In the genomic region with DNA sequence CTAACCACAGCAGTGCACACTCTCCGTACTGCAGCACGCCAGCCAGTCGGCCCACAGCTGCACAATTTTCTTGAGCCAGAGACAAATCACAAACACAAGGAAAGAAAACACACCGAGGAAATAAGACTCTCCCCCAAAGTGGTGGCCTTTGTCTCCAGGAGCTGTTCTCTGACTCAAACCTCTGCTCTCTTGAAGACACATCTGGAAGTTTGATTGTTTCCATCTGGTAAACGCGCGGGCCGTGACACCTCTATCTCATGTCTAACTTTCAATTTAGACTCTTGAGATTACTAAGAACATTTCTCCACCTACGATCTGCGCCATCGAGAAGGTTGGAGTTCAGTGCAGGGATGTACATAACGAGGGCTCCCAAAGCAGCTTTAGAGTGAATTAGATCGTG, we compare ENCODE assay signal across 21 mouse cellular contexts. TPM values are rescaled to one million over a fixed set of nuclear protein-coding genes. Genes with fewer than 3 reads are reported as not detected.
DNase-seq lines count a peak whose midpoint lies in the region; ATAC-seq and TF ChIP-seq lines count a peak whose summit lies in the region.
"Had no signal": no experiment of that assay in that cellular context is flagged by ENCODE, and none has a peak within 500 bp of the region (broad histone marks: within the 10 kb centered on the region; RNA-seq: fewer than 3 reads in every experiment).

No protein-coding gene starts in this region.

- WGBS in heart, embryonic 10.5 days, result 74% methylated on average over 13 of the region's 13 CpGs
- WGBS in heart, adult 2 months, result 65% methylated on average over 13 of the region's 13 CpGs
- 33% methylated on average over 13 of the region's 13 CpGs for WGBS in embryonic facial prominence, embryonic 11.5 days
- 44% methylated on average over 13 of the region's 13 CpGs for WGBS in limb, embryonic 11.5 days
- WGBS in liver, postnatal 0 days (ENCODE audit: insufficient replicate concordance), result 82% methylated on average over 13 of the region's 13 CpGs

- TF ChIP-seq CTCF in heart, adult 2 months (IDR thresholded peaks at IDR 0.05), result no peak
- no peak for TF ChIP-seq CTCF in liver, postnatal 0 days (IDR thresholded peaks at IDR 0.05; ENCODE audit: low read depth)

- H3K4me2 ChIP-seq in embryonic facial prominence, embryonic 11.5 days (ENCODE audit: low read depth, low read length), result no peak overlapping the region
- H3K4me2 ChIP-seq in limb, embryonic 11.5 days (ENCODE audit: low read depth, severe bottlenecking), result no peak overlapping the region
- peak overlapping the region; percentile 50; the same call in 1 of the 2 replicates for H3K4me2 ChIP-seq in liver, postnatal 0 days (ENCODE audit: low read depth, low read length)
- H3K4me2 ChIP-seq: hindbrain, embryonic 12.5 days; intestine, embryonic 15.5 days; limb, embryonic 15.5 days; midbrain, embryonic 11.5 days had no signal

- H3K79me2 ChIP-seq in heart, adult 2 months (replicated peaks; ENCODE audit: control insufficient read depth, insufficient read depth, low read length), result no peaks in the 10 kb centered on the region

- intact Hi-C loops in heart, adult 2 months (cut with DNase I), result loop anchor here (5.0 kb wide), 1 partner anchor 41 kb away; no protein-coding TSS in a partner anchor

- no peaks in the 10 kb centered on the region for H3K9me3 ChIP-seq in heart, embryonic 10.5 days
- H3K9me3 ChIP-seq in embryonic facial prominence, embryonic 11.5 days (replicated peaks; ENCODE audit: control insufficient read depth, low read length), result no peaks in the 10 kb centered on the region
- H3K9me3 ChIP-seq in limb, embryonic 11.5 days (ENCODE audit: control insufficient read depth, low read length), result no peaks in the 10 kb centered on the region
- H3K9me3 ChIP-seq in liver, postnatal 0 days (ENCODE audit: low read length), result no peaks in the 10 kb centered on the region
- H3K9me3 ChIP-seq: hindbrain, embryonic 12.5 days; intestine, embryonic 15.5 days; limb, embryonic 15.5 days had no signal

- peak overlapping the region; percentile 63; the same call in 1 of the 2 replicates for H3K27ac ChIP-seq in heart, embryonic 10.5 days
- H3K27ac ChIP-seq in heart, adult 2 months, result no peak overlapping the region
- H3K27ac ChIP-seq in embryonic facial prominence, embryonic 11.5 days (replicated peaks; ENCODE audit: low read depth, low read length), result no peak overlapping the region
- no peak overlapping the region for H3K27ac ChIP-seq in limb, embryonic 11.5 days (replicated peaks; ENCODE audit: low read depth, low read length)
- H3K27ac ChIP-seq in liver, postnatal 0 days (ENCODE audit: low read depth), result no peak overlapping the region; the same call in 1 of the 2 replicates
- H3K27ac ChIP-seq: hindbrain, embryonic 12.5 days; intestine, embryonic 15.5 days; limb, embryonic 15.5 days had no signal

- no peaks in the 10 kb centered on the region for H3K36me3 ChIP-seq in heart, embryonic 10.5 days
- no peaks in the 10 kb centered on the region for H3K36me3 ChIP-seq in heart, adult 2 months (ENCODE audit: control insufficient read depth, insufficient read depth, low read length)
- no peaks in the 10 kb centered on the region for H3K36me3 ChIP-seq in embryonic facial prominence, embryonic 11.5 days (replicated peaks; ENCODE audit: control insufficient read depth, insufficient read depth, low read depth, low read length)
- no peaks in the 10 kb centered on the region for H3K36me3 ChIP-seq in limb, embryonic 11.5 days (ENCODE audit: control insufficient read depth, insufficient read depth, low read length)
- no peaks in the 10 kb centered on the region for H3K36me3 ChIP-seq in liver, postnatal 0 days (replicated peaks; ENCODE audit: insufficient read depth, low read length)
- H3K36me3 ChIP-seq: hindbrain, embryonic 12.5 days; intestine, embryonic 15.5 days; limb, embryonic 15.5 days had no signal

- H3K4me1 ChIP-seq in heart, embryonic 10.5 days, result peaks cover 12% of the 10 kb centered on the region
- H3K4me1 ChIP-seq in heart, adult 2 months (ENCODE audit: control insufficient read depth, insufficient read depth, low read length), result no peaks in the 10 kb centered on the region
- no peaks in the 10 kb centered on the region for H3K4me1 ChIP-seq in embryonic facial prominence, embryonic 11.5 days (ENCODE audit: control insufficient read depth, insufficient read depth, low read length)
- peaks cover 15% of the 10 kb centered on the region for H3K4me1 ChIP-seq in limb, embryonic 11.5 days (ENCODE audit: control insufficient read depth, insufficient read depth, low read length)
- peaks cover 25% of the 10 kb centered on the region for H3K4me1 ChIP-seq in liver, postnatal 0 days (ENCODE audit: insufficient read depth)

- no peak overlapping the region for H3K9ac ChIP-seq in heart, adult 2 months (ENCODE audit: low read depth, low read length)
- no peak overlapping the region for H3K9ac ChIP-seq in embryonic facial prominence, embryonic 11.5 days (replicated peaks; ENCODE audit: low read length)
- H3K9ac ChIP-seq in limb, embryonic 11.5 days (ENCODE audit: low read length), result no peak overlapping the region
- H3K9ac ChIP-seq in liver, postnatal 0 days (replicated peaks), result no peak overlapping the region
- H3K9ac ChIP-seq: forebrain, postnatal 0 days; hindbrain, embryonic 12.5 days; intestine, embryonic 15.5 days; limb, embryonic 15.5 days had no signal

- TF ChIP-seq POLR2A in heart, adult 2 months (IDR thresholded peaks at IDR 0.05; ENCODE audit: insufficient read depth, low read depth, low read length), result no peak

- DNase-seq in heart, embryonic 10.5 days (ENCODE audit: low spot score), result no peak
- no peak for DNase-seq in heart, adult 2 months
- peak; percentile 60 for DNase-seq in embryonic facial prominence, embryonic 11.5 days (ENCODE audit: low spot score)
- peak; percentile 56 for DNase-seq in limb, embryonic 11.5 days (ENCODE audit: low spot score)
- no peak for DNase-seq in liver, postnatal 0 days
- no peak for DNase-seq in heart, postnatal 4 days
- no peak for DNase-seq in gastrocnemius, adult 18-20 months (ENCODE audit: low spot score)
- DNase-seq: adrenal gland, adult 8-10 months; cerebellum, adult 11-12 months; cerebellum, postnatal 36 days; forebrain, postnatal 0 days; heart, adult 18-20 months; lung, postnatal 14 days; thymus, postnatal 14 days had no signal

- no peak overlapping the region for H3K4me3 ChIP-seq in heart, embryonic 10.5 days
- no peak overlapping the region for H3K4me3 ChIP-seq in heart, adult 2 months
- no peak overlapping the region for H3K4me3 ChIP-seq in embryonic facial prominence, embryonic 11.5 days (ENCODE audit: low read depth, low read length)
- H3K4me3 ChIP-seq in limb, embryonic 11.5 days (ENCODE audit: low read depth, low read length), result no peak overlapping the region
- H3K4me3 ChIP-seq in liver, postnatal 0 days (ENCODE audit: low read depth, low read length), result no peak overlapping the region
- H3K4me3 ChIP-seq: hindbrain, embryonic 12.5 days; intestine, embryonic 15.5 days; limb, embryonic 15.5 days had no signal

- ATAC-seq in embryonic facial prominence, embryonic 11.5 days (replicated peaks; ENCODE audit: insufficient number of reproducible peaks, low FRiP score, low TSS enrichment, low read depth), result 0 out of 2 replicates have a peak, but pooled peaks have one; percentile 7
- ATAC-seq in limb, embryonic 11.5 days (ENCODE audit: insufficient number of reproducible peaks, low FRiP score, low TSS enrichment, low read depth), result no peak
- no peak for ATAC-seq in liver, postnatal 0 days
- ATAC-seq: forebrain, postnatal 0 days; intestine, embryonic 15.5 days had no signal

- TF ChIP-seq EP300 in heart, adult 2 months (IDR thresholded peaks at IDR 0.05; ENCODE audit: insufficient read depth, low read depth, low read length), result no peak
- no peak for TF ChIP-seq EP300 in liver, postnatal 0 days (IDR thresholded peaks at IDR 0.05; ENCODE audit: low read depth)

- peaks cover 4% of the 10 kb centered on the region; the same call in 1 of the 2 replicates for H3K27me3 ChIP-seq in heart, embryonic 10.5 days (ENCODE audit: insufficient read depth, poor library complexity, severe bottlenecking)
- no peaks in the 10 kb centered on the region for H3K27me3 ChIP-seq in heart, adult 2 months (ENCODE audit: control insufficient read depth, insufficient read depth, low read length)
- no peaks in the 10 kb centered on the region for H3K27me3 ChIP-seq in embryonic facial prominence, embryonic 11.5 days (ENCODE audit: control insufficient read depth, insufficient read depth, low read length)
- no peaks in the 10 kb centered on the region for H3K27me3 ChIP-seq in limb, embryonic 11.5 days (ENCODE audit: control insufficient read depth, insufficient read depth, low read length)
- H3K27me3 ChIP-seq in liver, postnatal 0 days (ENCODE audit: insufficient read depth, low read length), result no peaks in the 10 kb centered on the region
- H3K27me3 ChIP-seq: CH12.LX; hindbrain, embryonic 12.5 days; intestine, embryonic 15.5 days; limb, embryonic 15.5 days had no signal

RNA-seq across cellular contexts. Expression of gene Asb17, which starts 35.6 kb away (rescaled TPM):
- 1.0 and 2.0 TPM in 2 replicates for polyA plus RNA-seq in heart, embryonic 10.5 days (2016; fragmentation: Nextera tagmentation; extraction: Ambion mirVana)
- total RNA-seq in heart, adult 2 months (2021), result not detected
- not detected in 2 replicates for polyA plus RNA-seq in heart, adult 2 months (2012; rRNA removed)
- polyA plus RNA-seq in embryonic facial prominence, embryonic 11.5 days (2014; fragmentation: Nextera tagmentation; extraction: Ambion mirVana), result 0.34 TPM in 1 of 2 replicates, not detected in the other
- 0.24 and 0.32 TPM in 2 replicates for polyA plus RNA-seq in limb, embryonic 11.5 days (2014; fragmentation: Nextera tagmentation; extraction: Ambion mirVana)
- polyA plus RNA-seq in liver, postnatal 0 days (2015; fragmentation: Nextera tagmentation; extraction: Ambion mirVana), result 0.40 and 0.66 TPM in 2 replicates
- not detected for total RNA-seq in heart, postnatal 4 days (2021)
- not detected for total RNA-seq in gastrocnemius, adult 18-20 months (2021)
- total RNA-seq: adrenal gland, adult 8-10 months; forebrain, postnatal 0 days; heart, adult 18-20 months; layer of hippocampus, adult 8-10 months; left cerebral cortex, adult 18-20 months had no signal
- polyA plus RNA-seq: forebrain, postnatal 0 days; intestine, embryonic 15.5 days had no signal

Comparison
In these comparisons a context has a peak if more than half of its experiments do, and no peak if none do; other contexts are left out.
1. DNase-seq: peak in embryonic facial prominence, embryonic 11.5 days (single experiment) and limb, embryonic 11.5 days (single experiment); none in heart, embryonic 10.5 days (single experiment), heart, adult 2 months (0 of 2), liver, postnatal 0 days (single experiment), heart, postnatal 4 days (single experiment) and gastrocnemius, adult 18-20 months (single experiment).